Mouse (Mus musculus) ES-E14 (cell line): ENCODE data around the gene Cdc6.

Source experiments
- MAFK ChIP-seq: IDR thresholded peaks from 2 replicates; pipeline ENCODE4 v1.6.1; 2014; ENCODE audit warnings: mild to moderate bottlenecking, low read depth, low read length, inconsistent platforms; ENCODE audit not compliant: insufficient read depth
- ZC3H11A ChIP-seq: IDR thresholded peaks from 2 replicates; pipeline ENCODE4 v1.6.1; 2012; ENCODE audit warnings: low read depth, mild to moderate bottlenecking, inconsistent platforms, low read length, borderline replicate concordance
- ZNF384 ChIP-seq: IDR thresholded peaks from 2 replicates; pipeline ENCODE4 v1.6.1; 2012; ENCODE audit warnings: low read depth, low read length, inconsistent platforms

DNA sequence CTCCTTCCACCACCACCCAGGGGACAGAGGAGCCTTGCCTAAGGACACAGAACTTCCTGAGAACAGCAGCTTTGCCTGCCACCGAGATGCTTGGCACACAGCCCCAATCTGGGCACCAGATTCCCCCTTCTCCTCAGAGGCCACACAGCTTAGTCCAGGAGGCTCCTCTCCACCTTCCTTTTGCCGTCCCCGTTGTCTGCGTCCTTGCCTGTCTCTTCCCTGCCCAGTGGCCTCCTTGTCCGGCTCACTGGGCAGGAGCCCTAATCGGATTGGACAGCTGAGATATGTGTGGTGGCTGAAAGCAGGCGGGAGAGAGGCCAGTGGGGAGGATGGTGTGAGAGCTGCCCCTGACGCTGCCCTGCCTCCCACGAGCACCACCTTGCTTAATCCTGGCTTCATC lies 21.9 kb downstream of the Cdc6 start:
- TF ChIP-seq MAFK (no peak), ZC3H11A (no peak), ZNF384 (no peak)
